Mouse (Mus musculus) C3H10T1/2 (cell line): ENCODE results near the gene Fetub. TPM values are rescaled to one million over a fixed set of nuclear protein-coding genes. Genes with fewer than 3 reads are reported as not detected.

Experiments used
- polyA plus RNA-seq, 2 experiments: library from polyadenylated mRNA; unstranded; fragments of >200 nt; fragmentation: generic; extraction: Trizol; gene quantifications; one replicate each; pipeline ENCODE4 v1.2.1; 2012; ENCODE audit warnings: missing spikeins in 2 of 2

The Fetub gene
- 1 to 10 TPM; 5.5 to 8.3 TPM for polyA plus RNA-seq

DNA sequence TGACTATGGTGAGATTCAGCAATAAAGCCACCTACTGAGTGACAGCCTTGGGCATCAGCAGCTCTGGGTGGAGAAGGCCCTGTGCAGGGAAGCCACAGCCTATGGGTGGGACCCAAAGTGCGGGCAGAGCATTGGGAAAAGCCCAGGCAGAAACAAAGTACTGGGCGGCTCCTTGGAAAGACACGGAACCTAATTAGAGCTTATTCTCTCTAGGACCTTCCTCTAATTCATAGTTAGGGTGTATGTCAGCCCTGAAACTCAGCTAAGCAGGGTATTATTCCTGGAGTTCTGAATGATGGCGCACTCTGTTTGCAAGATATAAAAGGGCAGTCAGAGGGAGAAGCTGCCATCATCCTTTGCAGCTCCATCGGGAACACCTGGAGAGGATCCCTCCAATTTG lies at the start of gene Fetub:
TSS of gene Fetub (plus strand) at position 301 of the 400 bp plus-strand sequence.

DNA sequence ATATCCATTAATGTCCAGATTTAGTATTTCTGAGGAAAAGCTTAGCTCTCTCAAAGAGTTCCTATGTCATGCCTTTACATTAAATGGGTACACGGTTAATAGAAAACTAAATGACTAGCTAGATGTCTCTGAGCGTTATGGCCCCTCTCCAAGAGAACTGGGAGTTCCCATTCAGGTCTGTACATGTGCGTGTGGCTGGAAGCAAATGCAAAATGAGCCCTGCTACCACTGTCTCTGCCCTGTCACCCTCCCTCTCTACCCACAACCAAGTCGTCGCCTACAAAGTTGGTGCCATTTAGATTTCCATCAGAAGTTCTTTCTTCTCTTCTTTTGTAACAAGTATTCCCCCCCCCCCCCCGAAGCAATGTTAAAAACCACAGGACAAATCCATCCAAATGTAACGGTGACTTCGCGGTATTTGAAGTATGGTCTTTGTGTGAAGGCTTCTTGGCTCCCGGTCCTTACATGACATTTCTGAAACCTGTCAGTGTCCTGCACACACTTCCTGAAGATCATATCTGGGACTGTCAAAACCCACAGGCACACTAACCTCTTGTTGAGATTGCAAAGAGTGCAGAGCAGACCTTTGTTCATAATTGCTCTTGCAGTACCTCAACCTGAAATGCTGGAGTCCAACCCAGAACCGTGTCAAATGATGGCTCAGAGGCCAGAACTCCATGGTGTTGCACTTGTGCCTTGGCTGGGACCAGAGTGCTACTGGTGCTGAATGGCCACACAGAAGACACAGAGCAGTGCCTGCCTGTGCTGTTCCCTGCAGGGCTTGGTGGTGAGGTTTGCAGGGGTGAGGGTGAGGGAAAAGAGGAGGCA lies 27.2 kb upstream of the Fetub start, which contains the start of gene Ahsg:
TSS of gene Ahsg (plus strand) at position 595 of the 828 bp plus-strand sequence.

DNA sequence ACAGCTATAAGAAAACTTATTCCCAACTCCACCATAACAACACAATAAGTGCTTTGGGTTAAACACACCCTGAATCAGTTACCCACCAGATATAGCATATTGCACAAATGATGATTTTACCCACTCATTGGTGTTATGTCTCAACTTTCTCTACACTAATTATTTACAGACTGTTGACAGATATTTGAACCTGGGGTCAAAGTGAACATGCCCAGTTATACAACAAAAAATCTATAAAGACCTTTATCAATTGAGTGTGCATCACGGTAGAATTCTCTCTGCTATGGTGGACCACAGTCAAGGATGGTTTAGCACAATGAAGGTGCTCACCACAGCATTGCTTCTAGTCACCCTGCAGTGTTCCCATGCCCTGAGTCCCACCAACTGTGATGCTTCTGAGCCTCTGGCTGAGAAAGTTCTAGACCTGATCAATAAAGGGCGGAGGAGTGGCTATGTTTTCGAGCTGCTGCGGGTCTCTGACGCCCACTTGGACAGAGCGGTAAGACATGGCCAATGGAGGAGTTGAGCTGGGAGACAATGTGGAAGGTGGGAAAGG lies 32.8 kb downstream of the Fetub start, which contains the start of gene Hrg:
TSS of gene Hrg (plus strand) at position 233 of the 556 bp plus-strand sequence.

Other genes starting within 250 kb of the Fetub start
- gene Crygs, start 106.8 kb upstream of the Fetub start, polyA plus RNA-seq: 1 to 10 TPM in 1 of 2 experiments, under 1 TPM in 1; 0.07 to 1.1 TPM
- 10 to 100 TPM in 1 of 2 experiments, 1 to 10 TPM in 1; 2.3 to 12.7 TPM for gene Tbccd1, start 60.7 kb upstream of the Fetub start, polyA plus RNA-seq
- 10 to 100 TPM; 24.1 to 55.5 TPM for gene Dnajb11, start 60.5 kb upstream of the Fetub start, polyA plus RNA-seq
- gene Ahsg, start 27.1 kb upstream of the Fetub start, polyA plus RNA-seq: not detected
- gene Hrg, start 32.7 kb downstream of the Fetub start, polyA plus RNA-seq: not detected
- gene Kng2, start 111.1 kb downstream of the Fetub start, polyA plus RNA-seq: under 1 TPM in 1 of 2 experiments, not detected in 1; 0.37 TPM
- under 1 TPM in 1 of 2 experiments, not detected in 1; 0.02 TPM for gene Kng1, start 139.5 kb downstream of the Fetub start, polyA plus RNA-seq
- gene Eif4a2, start 189.1 kb downstream of the Fetub start, polyA plus RNA-seq: 100 to 1,000 TPM in 1 of 2 experiments, 1 to 10 TPM in 1; 4.4 to 124 TPM
- 10 to 100 TPM; 11.0 to 21.8 TPM for gene Rfc4, start 209.4 kb downstream of the Fetub start, polyA plus RNA-seq
- gene Adipoq, start 228.2 kb downstream of the Fetub start, polyA plus RNA-seq: under 1 TPM; 0.02 to 0.14 TPM